Mouse (Mus musculus) limb, embryonic 12.5 days (tissue): ENCODE data around the gene Pou2f1. TPM values are rescaled to one million over a fixed set of nuclear protein-coding genes. Genes with fewer than 3 reads are reported as not detected.
A peak's percentile ranks its signal among the peaks of the same experiment; 100 is the strongest.

Source experiments
- ATAC-seq: fragments of 200-750 bp; cut with Nextera tagmentation; 2 replicates; pipeline ENCODE4 v1.8.0; 2017; ENCODE audit warnings: low read depth, moderate TSS enrichment; ENCODE audit not compliant: insufficient number of reproducible peaks, insufficient read depth, low FRiP score, low TSS enrichment
- H3K27ac ChIP-seq: fragments of 300-500 bp; sonication (generic); 2 replicates; pipeline ENCODE4 v1.5.1; 2016; ENCODE audit warnings: mild to moderate bottlenecking, moderate library complexity
- H3K27me3 ChIP-seq: fragments of 300-500 bp; sonication (generic); 2 replicates; pipeline ENCODE4 v1.6.1; 2016; ENCODE audit warnings: mild to moderate bottlenecking, moderate library complexity
- H3K36me3 ChIP-seq: fragments of 300-500 bp; sonication (generic); 2 replicates; pipeline ENCODE4 v1.6.1; 2016; ENCODE audit warnings: mild to moderate bottlenecking, moderate library complexity
- H3K4me1 ChIP-seq: fragments of 300-500 bp; sonication (generic); replicated peaks from 2 replicates; pipeline ENCODE4 v1.6.1; 2016
- H3K4me2 ChIP-seq: fragments of 300-500 bp; sonication (generic); 2 replicates; pipeline ENCODE4 v1.6.1; 2016; ENCODE audit warnings: mild to moderate bottlenecking, moderate library complexity
- H3K4me3 ChIP-seq: fragments of 300-500 bp; sonication (generic); replicated peaks from 2 replicates; pipeline ENCODE4 v1.5.1; 2016; ENCODE audit warnings: mild to moderate bottlenecking
- H3K9ac ChIP-seq: fragments of 300-500 bp; sonication (generic); replicated peaks from 2 replicates; pipeline ENCODE4 v1.6.1; 2016; ENCODE audit warnings: mild to moderate bottlenecking, moderate library complexity
- H3K9me3 ChIP-seq: fragments of 300-500 bp; sonication (generic); 2 replicates; pipeline ENCODE4 v1.6.1; 2016; ENCODE audit warnings: mild to moderate bottlenecking, moderate library complexity
- WGBS: fragments of 180-500 bp; shearing (Covaris S2); methylation state at CpG from one replicate; pipeline ENCODE4 v1.1.7; 2016; 5-methylcytosine and 5-hydroxymethylcytosine counted together
- polyA plus RNA-seq: library from polyadenylated mRNA; unstranded; fragments of >200 nt; fragmentation: Nextera tagmentation; extraction: Ambion mirVana; gene quantifications from 2 replicates; pipeline ENCODE4 v1.2.1, GENCODE M21; 2016

Gene Pou2f1
- polyA plus RNA-seq, 1 experiment from 2014 or later: 18.5 TPM

GRCm38 (mm10) chr1:165836461-165836860 is 166.0 kb downstream of the Pou2f1 start:
- H3K9me3 ChIP-seq: no peaks in the 10 kb centered on the region
- peaks cover 35% of the 10 kb centered on the region for H3K27me3 ChIP-seq
- WGBS: 5% methylated on average over 6 of the region's 6 CpGs
- H3K4me2 ChIP-seq: peak overlapping the region; percentile 11
- H3K27ac ChIP-seq: peak overlapping the region; percentile 45; the same call in 1 of the 2 replicates
- no peak overlapping the region for H3K4me3 ChIP-seq
- no peak for ATAC-seq
- H3K4me1 ChIP-seq: peaks cover 54% of the 10 kb centered on the region
- no peak overlapping the region for H3K9ac ChIP-seq
- no peaks in the 10 kb centered on the region for H3K36me3 ChIP-seq

DNA sequence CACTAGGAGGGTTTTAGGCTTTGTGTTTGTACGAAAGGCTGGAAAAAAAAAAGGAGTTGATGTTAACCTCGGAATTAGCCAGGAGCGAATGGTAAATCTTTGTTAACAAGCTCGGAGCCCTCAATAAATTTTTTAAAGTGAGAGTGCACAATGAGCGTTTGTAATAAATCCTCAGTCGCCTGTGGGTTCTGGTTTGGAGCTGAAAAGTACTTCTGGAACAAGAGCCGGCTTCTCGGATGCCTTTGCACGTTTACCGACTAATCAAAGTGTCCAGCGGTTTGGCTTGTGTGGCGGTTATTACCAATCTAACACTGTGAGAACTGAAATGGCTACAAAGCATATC is 167.9 kb downstream of the Pou2f1 start:
- no peak for ATAC-seq
- no peaks in the 10 kb centered on the region for H3K9me3 ChIP-seq
- H3K4me1 ChIP-seq: peaks cover 48% of the 10 kb centered on the region
- H3K36me3 ChIP-seq: no peaks in the 10 kb centered on the region
- peak overlapping the region; percentile 19 for H3K4me3 ChIP-seq
- peaks cover 16% of the 10 kb centered on the region for H3K27me3 ChIP-seq
- H3K9ac ChIP-seq: no peak overlapping the region
- 6% methylated on average over 12 of the region's 12 CpGs for WGBS
- H3K27ac ChIP-seq: peak overlapping the region; percentile 80; the same call in 1 of the 2 replicates
- H3K4me2 ChIP-seq: peak overlapping the region; percentile 56

- 14% methylated on average over 17 of the region's 17 CpGs for WGBS
- no peaks in the 10 kb centered on the region for H3K9me3 ChIP-seq
- peak overlapping the region; percentile 19 for H3K4me3 ChIP-seq
- H3K4me1 ChIP-seq: peaks cover 48% of the 10 kb centered on the region
- peak overlapping the region; percentile 80 for H3K27ac ChIP-seq
- peak overlapping the region; percentile 56 for H3K4me2 ChIP-seq
- peak; percentile 53; the same call in 1 of the 2 replicates for ATAC-seq
- H3K36me3 ChIP-seq: no peaks in the 10 kb centered on the region
- H3K9ac ChIP-seq: no peak overlapping the region
- peaks cover 11% of the 10 kb centered on the region; the same call in 1 of the 2 replicates for H3K27me3 ChIP-seq
Measured at GRCm38 (mm10) chr1:165833910-165834632, 168.4 kb downstream of the Pou2f1 start.

GRCm38 (mm10) chr1:165833244-165833643 is 169.2 kb downstream of the Pou2f1 start:
- no peak for ATAC-seq
- no peaks in the 10 kb centered on the region for H3K9me3 ChIP-seq
- H3K27ac ChIP-seq: no peak overlapping the region
- no peak overlapping the region for H3K4me3 ChIP-seq
- H3K9ac ChIP-seq: no peak overlapping the region
- no peaks in the 10 kb centered on the region for H3K36me3 ChIP-seq
- no peak overlapping the region for H3K4me2 ChIP-seq
- peaks cover 9% of the 10 kb centered on the region; the same call in 1 of the 2 replicates for H3K27me3 ChIP-seq
- 10% methylated on average over 4 of the region's 4 CpGs for WGBS
- peaks cover 48% of the 10 kb centered on the region for H3K4me1 ChIP-seq

DNA sequence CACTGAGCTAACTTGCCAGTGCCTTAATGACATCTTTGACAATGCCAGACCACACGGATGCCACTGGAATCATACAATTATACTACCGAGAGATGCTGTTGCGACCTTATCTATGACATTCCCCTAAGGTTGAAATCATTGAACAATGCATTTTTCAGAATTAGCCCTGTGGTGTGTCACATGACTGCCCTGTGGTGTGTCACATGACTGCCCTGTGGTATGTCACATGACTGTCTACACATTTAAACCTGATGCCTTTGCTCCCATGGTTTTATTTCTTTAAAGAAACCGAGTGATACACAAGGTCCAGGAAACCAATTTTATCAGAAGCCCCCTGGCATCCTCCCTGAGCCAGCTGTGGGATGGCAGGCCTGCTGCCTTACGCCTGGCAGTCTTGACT is 172.6 kb downstream of the Pou2f1 start:
- H3K27ac ChIP-seq: no peak overlapping the region
- no peak overlapping the region for H3K4me3 ChIP-seq
- H3K9ac ChIP-seq: no peak overlapping the region
- peaks cover 3% of the 10 kb centered on the region; the same call in 1 of the 2 replicates for H3K27me3 ChIP-seq
- peaks cover 16% of the 10 kb centered on the region for H3K4me1 ChIP-seq
- no peaks in the 10 kb centered on the region for H3K9me3 ChIP-seq
- ATAC-seq: no peak
- WGBS: 91% methylated on average over 5 of the region's 5 CpGs
- no peak overlapping the region for H3K4me2 ChIP-seq
- H3K36me3 ChIP-seq: no peaks in the 10 kb centered on the region

GRCm38 (mm10) chr1:165828615-165829014 is 173.9 kb downstream of the Pou2f1 start:
- Histone ChIP-seq H3K9ac (no peak overlapping the region), H3K27ac (no peak overlapping the region), H3K4me3 (no peak overlapping the region), H3K4me1 (peaks cover 3% of the 10 kb centered on the region; the same call in 1 of the 2 replicates), H3K9me3 (no peaks in the 10 kb centered on the region), H3K36me3 (no peaks in the 10 kb centered on the region), H3K4me2 (no peak overlapping the region), H3K27me3 (peaks cover 3% of the 10 kb centered on the region; the same call in 1 of the 2 replicates)
- ATAC-seq: no peak
- WGBS: 85% methylated on average over 6 of the region's 6 CpGs

GRCm38 (mm10) chr1:165828173-165828572 is 174.3 kb downstream of the Pou2f1 start:
- no peak overlapping the region for H3K9ac ChIP-seq
- H3K4me3 ChIP-seq: no peak overlapping the region
- H3K36me3 ChIP-seq: no peaks in the 10 kb centered on the region
- no peak for ATAC-seq
- H3K27ac ChIP-seq: no peak overlapping the region
- no peaks in the 10 kb centered on the region for H3K9me3 ChIP-seq
- H3K4me2 ChIP-seq: no peak overlapping the region
- WGBS: 86% methylated on average over 5 of the region's 5 CpGs
- peaks cover 1% of the 10 kb centered on the region; the same call in 1 of the 2 replicates for H3K4me1 ChIP-seq
- peaks cover 3% of the 10 kb centered on the region; the same call in 1 of the 2 replicates for H3K27me3 ChIP-seq

- Histone ChIP-seq H3K4me2 (no peak overlapping the region), H3K9me3 (no peaks in the 10 kb centered on the region), H3K9ac (no peak overlapping the region), H3K4me3 (no peak overlapping the region), H3K36me3 (no peaks in the 10 kb centered on the region), H3K4me1 (0 out of 2 replicates have a peak, but pooled peaks cover 3% of the 10 kb centered on the region), H3K27ac (no peak overlapping the region), H3K27me3 (0 out of 2 replicates have a peak, but pooled peaks cover 3% of the 10 kb centered on the region)
- no peak for ATAC-seq
- WGBS: 89% methylated on average over 2 of the region's 2 CpGs
Measured at GRCm38 (mm10) chr1:165822031-165822430, 180.4 kb downstream of the Pou2f1 start.

- H3K4me2 ChIP-seq: no peak overlapping the region
- H3K36me3 ChIP-seq: no peaks in the 10 kb centered on the region
- 87% methylated on average over 4 of the region's 4 CpGs for WGBS
- peaks cover 14% of the 10 kb centered on the region for H3K4me1 ChIP-seq
- H3K27ac ChIP-seq: no peak overlapping the region
- ATAC-seq: no peak
- H3K9me3 ChIP-seq: no peaks in the 10 kb centered on the region
- H3K9ac ChIP-seq: no peak overlapping the region
- peaks cover 7% of the 10 kb centered on the region for H3K27me3 ChIP-seq
- no peak overlapping the region for H3K4me3 ChIP-seq
Measured at GRCm38 (mm10) chr1:165819147-165819546, 183.3 kb downstream of the Pou2f1 start.

DNA sequence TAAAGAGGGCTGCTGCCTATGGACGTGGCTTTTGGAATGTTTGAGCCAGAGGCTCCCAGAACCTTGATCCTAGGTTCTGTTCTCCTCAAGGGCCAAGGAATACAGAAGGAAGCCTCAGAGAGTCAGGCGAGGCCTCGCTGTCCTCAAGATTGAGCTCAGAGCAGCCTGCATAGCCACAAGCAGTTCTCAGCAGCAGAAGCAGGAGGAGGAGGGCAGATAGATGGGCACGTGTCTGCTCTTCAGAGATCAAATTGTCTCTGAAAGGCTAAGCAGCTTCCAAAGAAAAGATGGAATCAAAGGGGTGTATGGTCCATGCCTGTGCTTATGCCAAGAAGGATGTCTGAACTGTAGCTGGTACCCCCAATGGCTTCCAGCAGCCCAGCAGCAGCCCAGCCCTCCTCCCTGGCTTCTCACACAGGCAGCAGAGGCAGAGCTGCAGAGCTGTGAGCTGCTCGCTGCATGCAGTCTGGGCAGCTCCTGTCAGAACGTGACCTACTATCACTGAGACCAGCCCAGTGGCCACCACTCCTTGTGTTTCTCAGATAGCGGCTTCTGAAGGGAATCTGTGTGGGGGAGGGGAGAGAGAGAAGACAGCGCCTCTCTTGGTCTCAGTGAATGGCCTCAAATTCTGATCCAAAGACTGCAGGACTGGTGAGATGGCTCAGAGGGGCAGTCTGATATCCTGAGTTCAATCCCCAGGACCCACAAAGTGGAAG is 184.2 kb downstream of the Pou2f1 start:
- WGBS: 40% methylated on average over 8 of the region's 8 CpGs
- H3K4me1 ChIP-seq: peaks cover 23% of the 10 kb centered on the region

DNA sequence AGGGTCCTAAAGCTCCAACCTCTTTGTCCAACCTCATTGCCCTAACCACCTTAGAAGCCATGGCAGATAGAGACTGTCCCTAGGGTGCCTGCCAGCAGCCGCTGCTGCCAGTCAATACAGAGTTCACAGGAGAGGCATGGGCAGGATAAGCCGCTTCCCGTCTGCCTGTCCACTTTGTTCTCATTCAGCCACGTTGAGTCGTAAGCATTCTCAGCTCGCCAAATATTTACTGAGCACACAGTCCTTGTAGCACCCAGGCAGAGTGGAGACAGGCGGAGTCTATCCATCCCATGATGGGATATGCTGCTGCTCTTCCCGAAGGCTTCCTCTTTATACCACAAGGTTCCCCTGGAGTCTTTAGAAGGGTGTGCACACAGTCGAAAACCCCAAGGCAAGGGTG is 185.2 kb downstream of the Pou2f1 start:
- peaks cover 7% of the 10 kb centered on the region for H3K27me3 ChIP-seq
- H3K4me2 ChIP-seq: no peak overlapping the region
- 82% methylated on average over 9 of the region's 9 CpGs for WGBS
- no peaks in the 10 kb centered on the region for H3K9me3 ChIP-seq
- H3K4me3 ChIP-seq: no peak overlapping the region
- H3K9ac ChIP-seq: no peak overlapping the region
- ATAC-seq: no peak
- no peak overlapping the region for H3K27ac ChIP-seq
- H3K4me1 ChIP-seq: peaks cover 23% of the 10 kb centered on the region
- no peaks in the 10 kb centered on the region for H3K36me3 ChIP-seq

More for the DNA sequence above, 184.2 kb downstream of the Pou2f1 start:
- H3K9me3 ChIP-seq: no peaks in the 10 kb centered on the region
- no peak; the same call in 1 of the 2 replicates for ATAC-seq
- H3K27me3 ChIP-seq: peaks cover 7% of the 10 kb centered on the region
- H3K4me3 ChIP-seq: no peak overlapping the region
- no peak overlapping the region for H3K9ac ChIP-seq
- H3K4me2 ChIP-seq: no peak overlapping the region
- H3K27ac ChIP-seq: no peak overlapping the region
- H3K36me3 ChIP-seq: no peaks in the 10 kb centered on the region
